Mouse (Mus musculus): ENCODE measurements around the gene Paxbp1. TPM values are rescaled to one million over a fixed set of nuclear protein-coding genes. Genes with fewer than 3 reads are reported as not detected.

Gene Paxbp1
- polyA plus RNA-seq (2021; fragmentation: Nextera tagmentation), result 2.4 and 4.0 TPM in 2 replicates
- long read RNA-seq, experiment 1, partial matches to known transcripts, result 4 of 7 reads
- long read RNA-seq, experiment 1, other reads (novel, unspliced or antisense), result 2 of 7 reads
- long read RNA-seq, experiment 2, partial matches to known transcripts, result 9 of 13 reads
- long read RNA-seq, experiment 2, other reads (novel, unspliced or antisense), result 3 of 13 reads

DNA sequence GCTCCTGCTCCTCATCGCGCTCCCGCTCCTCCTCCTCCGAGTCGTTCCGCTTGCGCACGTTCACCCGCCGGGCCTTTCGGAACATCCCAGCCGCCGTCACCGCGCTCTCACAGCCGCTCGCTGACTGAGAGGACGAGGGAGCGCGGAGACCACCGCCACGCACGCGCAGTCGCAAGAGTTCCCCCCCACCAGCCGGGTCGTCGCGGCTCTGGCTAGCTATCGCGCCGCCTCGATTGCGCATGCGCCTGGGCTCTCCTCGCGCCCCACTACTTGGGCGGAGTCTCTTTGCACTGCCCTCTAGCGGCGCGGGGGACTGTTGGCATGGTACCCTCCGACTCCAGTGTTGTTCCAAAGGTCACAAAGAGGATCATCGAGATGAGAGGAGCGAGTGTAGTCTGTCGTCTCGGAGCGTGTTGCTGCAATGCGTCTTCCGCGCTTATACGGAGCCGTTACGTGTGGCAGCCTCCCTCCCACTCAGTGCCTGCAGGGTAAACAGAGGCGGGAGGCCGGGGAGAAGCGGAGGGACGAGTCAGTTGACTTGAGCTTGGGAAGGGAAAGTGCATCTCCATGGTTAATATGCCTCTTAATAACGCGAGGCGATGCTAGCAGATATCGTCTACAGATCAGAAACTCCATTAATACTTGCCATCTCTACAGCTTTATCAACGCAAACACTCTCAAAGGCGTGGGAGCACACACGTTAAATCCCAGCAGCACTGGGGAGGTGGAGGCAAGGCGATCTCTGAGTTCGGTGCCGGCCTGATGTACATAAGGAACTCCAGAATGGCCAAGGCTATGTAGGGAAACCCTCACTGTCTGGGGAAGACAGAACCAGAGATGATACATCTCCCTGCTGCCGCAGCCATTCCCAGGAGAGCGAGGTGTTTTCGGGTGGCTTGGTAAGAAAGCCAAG is at the start of gene Paxbp1:
TSS of gene Paxbp1 (minus strand) at position 274 of the 913 bp plus-strand sequence.

DNA sequence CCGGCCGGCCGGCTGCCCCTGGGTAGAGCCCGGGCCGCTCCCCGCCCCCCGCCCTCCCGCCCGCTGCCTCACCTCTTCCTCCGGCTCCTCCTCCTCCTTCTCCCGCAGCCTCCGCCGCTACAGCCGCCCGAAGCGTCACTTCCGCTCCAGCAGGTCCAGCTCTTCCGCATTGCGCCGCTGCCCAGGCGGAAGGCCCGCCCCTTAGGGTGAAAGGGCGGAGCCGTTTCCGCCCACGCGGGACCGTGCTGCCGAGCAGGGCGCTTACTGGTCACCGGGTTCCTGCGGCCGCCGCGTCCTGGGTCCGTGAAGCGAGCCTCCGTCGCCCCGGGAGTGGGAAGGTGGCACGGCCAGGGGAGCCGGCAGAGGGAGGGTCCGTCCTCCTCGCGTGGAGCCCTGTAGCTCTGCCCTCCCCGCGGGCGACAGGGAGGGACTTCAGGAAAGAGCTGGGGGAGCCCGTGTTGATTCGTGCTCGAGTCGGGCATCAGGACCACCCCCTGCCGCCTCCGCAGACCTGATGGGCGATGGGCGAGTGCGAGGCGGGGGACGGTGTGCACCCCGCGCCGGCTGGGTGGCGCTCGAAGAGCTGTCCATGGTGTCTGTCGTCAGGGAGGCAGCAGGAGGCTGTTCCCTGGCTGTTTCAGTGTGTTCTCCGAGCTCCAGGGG is 33.2 kb downstream of the Paxbp1 start, which contains the start of gene Synj1:
TSS of gene Synj1 (minus strand) at position 288 of the 663 bp plus-strand sequence.

Other genes with a start within 250 kb of the Paxbp1 start
- 1.8 TPM in 2 replicates for gene Urb1, start 234.1 kb downstream of the Paxbp1 start, polyA plus RNA-seq (2021; fragmentation: Nextera tagmentation)
- gene Eva1c, start 217.8 kb downstream of the Paxbp1 start, polyA plus RNA-seq (2021; fragmentation: Nextera tagmentation), result 2.7 and 3.9 TPM in 2 replicates
- 69.3 and 74.6 TPM in 2 replicates for gene Cfap298, start 109.4 kb downstream of the Paxbp1 start, polyA plus RNA-seq (2021; fragmentation: Nextera tagmentation)
- 51.1 and 56.1 TPM in 2 replicates for gene Synj1, start 33.2 kb downstream of the Paxbp1 start, polyA plus RNA-seq (2021; fragmentation: Nextera tagmentation)
- gene 4932438H23Rik, start 50.6 kb upstream of the Paxbp1 start, polyA plus RNA-seq (2021; fragmentation: Nextera tagmentation), result 0.59 and 2.8 TPM in 2 replicates
- 9.7 and 19.2 TPM in 2 replicates for gene Olig2, start 180.9 kb upstream of the Paxbp1 start, polyA plus RNA-seq (2021; fragmentation: Nextera tagmentation)
- 58.9 and 74.9 TPM in 2 replicates for gene Olig1, start 225.2 kb upstream of the Paxbp1 start, polyA plus RNA-seq (2021; fragmentation: Nextera tagmentation)